Mouse (Mus musculus) mature B cell (primary cell): ENCODE results near the gene Crisp2.
"Not testable (repeated sequence)": the region's sequence is repeated elsewhere in the genome, so short reads cannot be mapped to it uniquely, and the experiment has no call there.

ENCODE experiments used
- in situ Hi-C: fragments of 300-500 bp; cut with MboI; formaldehyde crosslinking; loops from 2 replicates; pipeline ENCODE4 v1.14.3; 2019

The Crisp2 gene

DNA sequence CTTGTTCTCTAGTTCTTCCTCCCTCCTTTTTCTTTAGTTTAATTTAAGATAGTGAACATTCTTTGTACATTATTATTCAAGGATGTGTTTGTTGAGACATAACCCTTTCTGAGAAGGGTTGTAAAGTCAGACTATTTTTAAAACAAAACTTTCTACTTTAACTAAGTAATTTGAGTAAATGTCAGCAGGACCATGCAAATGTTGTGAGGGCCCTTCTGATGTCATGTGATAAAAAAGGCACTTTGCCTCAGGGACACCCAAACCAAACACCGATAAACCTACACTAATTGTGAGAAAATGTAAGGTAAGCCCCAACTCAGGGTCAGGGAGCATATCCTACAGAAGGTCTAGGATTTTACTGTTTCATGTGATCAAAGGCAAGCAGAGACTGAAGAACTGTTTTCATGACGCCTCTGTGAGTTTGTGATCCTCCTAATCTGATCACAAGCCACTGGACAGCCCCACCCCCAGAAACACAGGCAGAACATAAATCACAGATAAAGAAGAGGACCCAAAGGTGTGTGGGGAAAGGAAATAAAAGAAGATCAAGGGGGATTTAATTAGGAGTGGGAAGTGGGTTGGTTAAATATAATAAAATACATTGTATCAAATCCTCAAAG is at the start of gene Crisp2:
Crisp2 (minus strand) TSS at position 51 of the 620 bp plus-strand sequence.
- in situ Hi-C loops, result no loop called here

DNA sequence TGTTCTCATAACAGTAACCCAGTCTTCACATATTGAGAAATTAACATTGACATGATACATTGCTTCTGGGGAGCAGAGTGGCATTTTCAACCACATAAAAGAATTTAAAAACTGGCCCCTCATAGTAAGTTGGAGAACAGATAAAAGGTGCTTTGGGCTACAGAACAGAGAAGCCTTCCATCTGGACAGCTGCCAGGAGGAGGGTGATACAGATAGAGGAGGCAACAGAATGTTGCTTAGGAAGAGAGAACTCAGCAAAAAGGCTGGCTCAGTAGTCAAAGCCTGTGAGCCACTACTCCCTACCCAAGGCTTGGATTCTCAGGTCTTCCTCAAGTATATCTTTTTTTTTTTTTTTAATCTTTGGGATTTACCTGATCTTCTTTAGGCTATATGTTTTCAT is 48.3 kb upstream of the Crisp2 start:
- in situ Hi-C loops, result no loop called here

DNA sequence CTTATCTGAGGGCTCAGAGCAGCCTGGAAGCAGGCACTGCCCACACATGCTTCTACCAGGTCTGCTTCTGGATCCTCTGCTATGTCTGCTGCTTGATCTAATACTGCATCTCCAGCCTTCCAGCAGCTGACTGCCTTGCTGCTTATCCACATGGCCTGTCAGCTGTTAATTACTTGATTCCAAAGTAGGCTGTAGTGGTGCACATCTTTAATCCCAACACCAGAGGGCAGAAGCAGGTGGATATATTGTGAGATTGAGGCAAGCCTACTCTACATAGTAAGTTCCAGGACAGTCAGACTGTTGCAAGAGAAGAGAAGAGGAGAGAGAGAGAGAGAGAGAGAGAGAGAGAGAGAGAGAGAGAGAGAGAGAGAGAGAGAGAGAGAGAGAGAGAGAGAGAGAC is 30.5 kb upstream of the Crisp2 start:
- in situ Hi-C loops, result no loop called here

- in situ Hi-C loops, result no loop called here
Observed at GRCm38 (mm10) chr17:40831870-40832269, 25.1 kb upstream of the Crisp2 start.

DNA sequence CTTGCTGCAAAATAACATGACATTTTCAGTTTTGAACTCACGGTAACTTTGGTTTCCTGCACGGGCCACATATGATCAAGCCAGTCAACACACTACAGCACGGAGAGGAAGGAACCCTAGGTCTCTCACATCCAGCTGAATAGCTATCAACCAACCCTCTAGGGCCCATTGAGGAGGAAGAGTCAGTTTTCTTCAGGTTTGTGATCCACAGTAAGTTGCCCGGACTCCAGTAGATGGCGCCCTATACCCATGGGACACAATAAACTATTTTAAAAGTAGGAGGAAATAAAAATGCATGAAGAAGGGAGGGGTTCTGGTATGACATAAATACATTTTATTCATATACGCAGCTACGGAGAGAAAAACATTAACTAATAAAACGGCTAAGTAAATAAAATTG is 17.7 kb upstream of the Crisp2 start:
- in situ Hi-C loops, result no loop called here

DNA sequence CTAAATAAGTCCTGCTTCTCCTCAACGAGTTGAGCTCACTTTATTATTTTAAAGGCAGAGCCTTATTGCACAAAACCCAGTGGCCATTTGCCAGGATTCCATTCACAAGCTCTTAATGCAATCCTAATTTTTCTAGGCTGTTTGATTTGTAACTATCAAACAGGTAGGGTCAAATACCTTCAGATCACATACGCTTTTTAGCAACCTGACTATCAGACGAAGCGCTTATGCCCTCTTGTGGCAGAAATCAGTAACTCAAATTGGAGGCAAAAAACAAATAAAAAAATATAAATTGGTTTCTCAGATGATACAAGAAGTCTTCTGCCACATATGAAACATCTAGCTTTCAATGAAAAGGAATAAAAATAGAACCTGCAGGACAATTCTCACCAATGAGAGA is 17.0 kb upstream of the Crisp2 start:
- in situ Hi-C loops, result no loop called here

GRCm38 (mm10) chr17:40821477-40821876 is 14.7 kb upstream of the Crisp2 start:
- in situ Hi-C loops, result no loop called here

- in situ Hi-C loops, result no loop called here
Observed at GRCm38 (mm10) chr17:40817340-40817943, 10.6 kb upstream of the Crisp2 start.

GRCm38 (mm10) chr17:40812259-40812658 is 5.5 kb upstream of the Crisp2 start:
- in situ Hi-C loops, result no loop called here

- in situ Hi-C loops, result no loop called here
Observed at GRCm38 (mm10) chr17:40811560-40811959, 4.8 kb upstream of the Crisp2 start.

DNA sequence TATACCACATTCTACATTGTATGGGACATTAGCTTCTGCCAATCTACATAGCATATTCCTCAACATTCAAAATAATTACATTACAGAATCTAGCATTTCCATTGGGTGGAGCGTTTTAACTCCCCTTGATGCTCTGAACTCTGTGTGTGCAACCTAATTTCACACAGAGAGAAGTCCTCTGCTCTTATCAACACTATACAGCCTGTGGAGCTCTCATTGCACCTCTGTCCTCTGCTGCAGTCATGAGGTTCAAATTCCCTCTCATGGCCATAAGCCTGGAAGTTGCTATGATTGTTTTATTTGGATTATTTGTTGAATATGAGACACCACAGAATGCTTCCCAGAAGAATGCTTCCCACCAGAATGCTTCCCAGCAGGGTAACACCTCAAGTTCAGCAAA is 4.1 kb upstream of the Crisp2 start, which contains the start of gene Rhag:
Rhag (plus strand) TSS at position 193 of the 400 bp plus-strand sequence.
- in situ Hi-C loops, result no loop called here

DNA sequence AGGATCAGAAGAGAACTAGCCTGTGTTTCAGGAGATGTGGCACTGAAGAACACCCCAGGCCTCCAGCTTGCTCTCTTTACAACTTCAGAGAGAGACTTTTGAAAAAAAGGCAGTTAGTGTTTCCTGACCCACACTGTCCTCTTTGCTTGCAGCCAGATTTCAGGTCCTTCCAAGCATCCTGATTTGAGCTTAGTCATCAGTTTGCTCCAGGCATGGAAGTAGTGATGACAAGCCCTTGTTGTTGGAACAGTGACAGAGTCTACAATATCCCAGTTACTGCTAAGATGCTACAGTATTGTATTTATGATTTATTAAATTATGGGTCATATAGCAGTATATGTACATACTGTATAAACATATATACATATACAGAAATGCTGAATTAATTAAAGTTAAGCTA is 1.3 kb upstream of the Crisp2 start:
- in situ Hi-C loops, result no loop called here

GRCm38 (mm10) chr17:40806550-40806949 is 253 bp downstream of the Crisp2 start:
- in situ Hi-C loops, result no loop called here

DNA sequence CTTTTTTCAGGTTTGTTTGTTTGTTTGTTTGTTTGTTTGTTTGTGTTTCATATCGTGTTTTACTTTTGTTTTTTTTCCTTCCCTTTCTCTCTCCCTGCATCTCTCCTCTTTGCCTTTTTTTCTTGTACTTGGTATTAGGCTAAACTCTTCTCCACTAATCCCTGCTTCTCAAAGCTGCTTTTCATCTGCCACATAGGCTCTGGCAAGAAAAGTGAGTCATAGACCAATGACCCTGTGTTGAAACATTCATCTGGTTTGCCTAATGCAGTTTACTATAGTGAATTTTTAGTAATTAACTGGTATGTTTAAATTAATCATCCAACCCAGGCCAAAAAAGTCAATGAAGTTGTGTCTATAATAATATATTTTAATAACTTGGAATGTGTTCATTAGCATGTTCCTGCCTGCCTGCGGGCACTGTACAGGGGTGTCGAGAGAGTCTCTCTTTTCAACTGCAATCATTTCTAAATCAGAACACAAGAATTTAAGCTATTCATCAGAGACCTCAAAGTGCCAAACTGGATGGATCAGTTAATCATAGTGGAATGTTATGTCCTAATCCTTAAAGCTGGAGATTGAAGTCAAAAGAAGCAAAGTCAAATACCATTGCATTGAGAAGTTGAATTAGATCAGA is 4.0 kb downstream of the Crisp2 start:
- in situ Hi-C loops, result no loop called here

DNA sequence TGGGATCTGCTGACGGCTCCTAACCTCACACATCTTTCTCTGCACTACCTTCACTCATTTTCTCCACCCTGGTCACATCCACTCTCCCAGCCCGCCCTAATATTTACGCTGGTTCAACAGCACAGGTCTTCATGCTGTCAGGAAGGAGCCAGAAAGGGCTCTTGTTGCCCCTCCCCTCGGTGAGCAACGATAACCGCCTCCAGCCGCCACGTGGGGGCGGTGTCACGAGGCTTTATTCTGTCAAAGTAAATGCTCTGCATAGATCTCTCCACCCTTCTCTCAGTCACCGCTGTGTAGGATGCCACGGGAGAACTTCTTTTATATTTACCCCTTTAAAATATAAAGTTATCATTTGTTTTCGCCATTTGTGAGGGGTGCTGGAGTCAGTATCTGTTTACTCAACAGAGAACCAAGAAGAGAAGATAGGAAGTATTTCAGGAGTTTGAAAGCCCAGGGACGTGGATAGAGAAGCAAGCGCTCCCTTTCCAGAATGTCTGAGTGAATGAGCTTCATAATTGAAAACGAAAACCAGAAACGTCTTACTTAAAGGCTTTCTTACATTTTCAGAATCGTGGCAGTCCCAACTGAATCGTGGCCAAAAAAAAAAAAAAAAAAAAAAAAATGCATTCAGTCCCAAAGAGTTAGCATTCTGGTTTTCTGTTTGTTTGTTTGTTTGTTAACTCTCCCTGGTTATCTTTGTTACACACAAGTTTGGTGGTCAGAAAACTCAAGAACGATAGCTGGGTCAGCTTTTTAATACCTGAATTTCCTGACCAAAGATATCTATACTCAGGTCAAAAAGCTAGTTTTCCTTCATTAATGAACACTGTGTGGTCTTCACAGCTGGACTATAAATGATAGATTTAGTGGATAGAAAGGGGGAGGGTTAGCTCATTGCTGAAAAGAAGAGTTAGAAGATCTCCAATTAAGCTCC is 12.6 kb downstream of the Crisp2 start:
- in situ Hi-C loops, result no loop called here

- in situ Hi-C loops, result no loop called here
Observed at GRCm38 (mm10) chr17:40789877-40790276, 16.9 kb downstream of the Crisp2 start.

- in situ Hi-C loops, result no loop called here
Observed at GRCm38 (mm10) chr17:40767120-40767519, 39.7 kb downstream of the Crisp2 start.

GRCm38 (mm10) chr17:40763662-40764061 is 43.1 kb downstream of the Crisp2 start:
- in situ Hi-C loops, result no loop called here

- in situ Hi-C loops, result no loop called here
Observed at GRCm38 (mm10) chr17:40731724-40732123, 75.1 kb downstream of the Crisp2 start.

DNA sequence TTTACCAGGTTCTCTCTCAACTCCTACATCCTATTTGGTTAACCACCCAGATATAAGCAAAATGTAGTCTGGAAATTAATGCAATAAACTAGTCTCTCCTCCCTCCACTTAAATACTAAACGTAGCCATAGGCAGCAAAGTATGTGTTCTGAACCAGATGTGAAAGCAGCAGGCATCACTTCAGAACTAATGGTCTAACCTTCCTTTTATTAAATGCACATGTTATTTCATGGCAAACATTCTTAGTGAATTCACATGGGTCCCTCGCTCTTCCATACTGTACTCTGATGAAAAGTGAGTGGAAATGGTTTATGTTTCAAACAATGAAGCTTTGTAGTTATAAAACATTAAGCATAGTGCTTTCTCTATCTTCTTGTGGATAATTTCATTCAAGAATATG is 75.5 kb downstream of the Crisp2 start:
- in situ Hi-C loops, result no loop called here

- in situ Hi-C loops, result no loop called here
Observed at GRCm38 (mm10) chr17:40726820-40727219, 80.0 kb downstream of the Crisp2 start, which contains the start of gene Esp1. TSS of gene Esp1 (plus strand) at chr17:40727120.

- in situ Hi-C loops, result not testable (repeated sequence)
Observed at GRCm38 (mm10) chr17:40717055-40717454, 89.7 kb downstream of the Crisp2 start.
